Mouse (Mus musculus): ENCODE measurements around the gene Arfip2. TPM values are rescaled to one million over a fixed set of nuclear protein-coding genes. Genes with fewer than 3 reads are reported as not detected.

Gene Arfip2
- 10 to 100 TPM; 40.8 to 49.4 TPM for total RNA-seq (2023)

GRCm38 (mm10) chr7:105640233-105640893 lies at the start of gene Arfip2, which contains the start of gene Gm45799:
Gene Arfip2 (minus strand): TSS chr7:105640416.
Gene Gm45799 (plus strand): TSS chr7:105640552.

GRCm38 (mm10) chr7:105650639-105651435 lies 10.6 kb upstream of the Arfip2 start, which contains the start of gene Dnhd1:
Gene Dnhd1 (plus strand): TSS chr7:105650827.

GRCm38 (mm10) chr7:105639756-105640155 lies 460 bp downstream of the Arfip2 start, which contains the start of gene Timm10b:
Gene Timm10b (plus strand): TSS chr7:105640056.

GRCm38 (mm10) chr7:105633127-105633800 lies 7.0 kb downstream of the Arfip2 start, which contains the start of gene Trim3:
Gene Trim3 (minus strand): TSS chr7:105633571.

Other genes starting within 250 kb of the Arfip2 start
- gene Fam160a2, start 240.4 kb downstream of the Arfip2 start, total RNA-seq (2023): 10 to 100 TPM; 47.0 to 56.8 TPM
- not detected for gene Cnga4, start 235.8 kb downstream of the Arfip2 start, total RNA-seq (2023)
- not detected for gene Cckbr, start 214.7 kb downstream of the Arfip2 start, total RNA-seq (2023)
- gene Cavin3, start 158.1 kb downstream of the Arfip2 start, total RNA-seq (2023): not detected
- gene Smpd1, start 86.1 kb downstream of the Arfip2 start, total RNA-seq (2023): 10 to 100 TPM; 25.2 to 27.6 TPM
- 1 to 10 TPM; 3.8 to 4.2 TPM for gene Apbb1, start 58.8 kb downstream of the Arfip2 start, total RNA-seq (2023)
- not detected for gene Hpx, start 40.3 kb downstream of the Arfip2 start, total RNA-seq (2023)
- 10 to 100 TPM; 29.9 to 30.2 TPM for gene Trim3, start 6.8 kb downstream of the Arfip2 start, total RNA-seq (2023)
- 10 to 100 TPM; 61.4 to 63.9 TPM for gene Timm10b, start 360 bp downstream of the Arfip2 start, total RNA-seq (2023)
- gene Gm45799, start 136 bp upstream of the Arfip2 start, total RNA-seq (2023): 10 to 100 TPM; 17.5 to 19.2 TPM
- 10 to 100 TPM in 1 of 2 experiments, 1 to 10 TPM in 1; 9.6 to 10.1 TPM for gene Dnhd1, start 10.4 kb upstream of the Arfip2 start, total RNA-seq (2023)
- gene Ilk, start 96.2 kb upstream of the Arfip2 start, total RNA-seq (2023): 10 to 100 TPM; 80.8 to 85.5 TPM
- 10 to 100 TPM; 32.1 to 32.4 TPM for gene Rrp8, start 97.0 kb upstream of the Arfip2 start, total RNA-seq (2023)
- gene Taf10, start 103.9 kb upstream of the Arfip2 start, total RNA-seq (2023): 100 to 1,000 TPM; 186 to 188 TPM
- 10 to 100 TPM; 68.0 to 76.7 TPM for gene Tpp1, start 111.8 kb upstream of the Arfip2 start, total RNA-seq (2023)
- gene Dchs1, start 147.2 kb upstream of the Arfip2 start, total RNA-seq (2023): not detected
- 10 to 100 TPM; 41.5 to 45.4 TPM for gene Mrpl17, start 170.7 kb upstream of the Arfip2 start, total RNA-seq (2023)